Mouse (Mus musculus): ENCODE measurements around the gene Atp6v1d. TPM values are rescaled to one million over a fixed set of nuclear protein-coding genes. Genes with fewer than 3 reads are reported as not detected.

Gene Atp6v1d
- total and polyA plus RNA-seq, 3 experiments: 28.4 to 74.0 (median 65.6) TPM

DNA sequence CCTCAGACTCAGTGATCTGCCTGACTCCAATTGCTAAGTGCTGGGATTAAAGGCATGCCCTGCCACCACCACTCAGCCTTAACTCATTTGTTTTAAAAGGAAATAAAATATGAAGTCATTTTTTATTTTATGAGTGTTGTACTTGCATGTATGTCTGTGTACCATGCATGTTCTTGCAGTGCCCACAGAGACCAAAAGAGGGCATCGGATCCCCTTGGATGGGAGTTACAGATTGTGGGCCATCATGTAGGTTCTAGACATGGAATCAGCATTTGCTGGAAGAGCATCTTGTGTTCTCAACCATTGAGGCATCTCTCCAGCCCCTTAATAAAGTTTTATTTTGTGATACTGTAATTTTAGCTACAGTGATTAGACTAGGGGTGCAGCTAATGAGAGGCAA, 4.0 kb upstream of the Atp6v1d start:
- Histone ChIP-seq H3K9me3 (replicated peaks; ENCODE audit: low read length) (no peaks in the 10 kb centered on the region), H3K36me3 (replicated peaks in 1 of 2; ENCODE audit: control insufficient read depth in 1 of 2, insufficient read depth in 1 of 2, low read length in 1 of 2) (peaks cover 22 to 52% of the 10 kb centered on the region in 2 experiments), H3K9ac (ENCODE audit: insufficient read depth, low read depth) (no peak overlapping the region), H3K4me3 (replicated peaks in 1 of 3; ENCODE audit: low read depth in 2 of 3, low read length in 2 of 3, poor library complexity in 1 of 3) (no peak overlapping the region), H3K4me2 (ENCODE audit: insufficient read depth, low read depth, poor library complexity, severe bottlenecking) (no peak overlapping the region), H3K4me1 (ENCODE audit: control insufficient read depth in 1 of 2, insufficient read depth in 2 of 2) (peaks cover 2 to 27% of the 10 kb centered on the region in 2 experiments; a peak in 2 of 4 replicates), H3K27me3 (replicated peaks) (no peaks in the 10 kb centered on the region), H3K27ac (ENCODE audit: insufficient read depth, low read depth) (no peak overlapping the region), H3K79me2 (replicated peaks; ENCODE audit: control insufficient read depth, extremely low read depth, insufficient read depth, poor library complexity, severe bottlenecking) (peaks cover 67% of the 10 kb centered on the region)
- peak; percentile 42 for DNase-seq (ENCODE audit: extremely low read depth)
- in situ Hi-C loops (cut with MboI; ENCODE audit: low pct_ligation_motif_present, low pct_unique_long_range_greater_than_20kb, low sequenced_read_pairs): loop anchor here (25.0 kb wide), 1 partner anchor 653 kb away; no protein-coding TSS in a partner anchor
- dilution Hi-C loops (cut with MboI; ENCODE audit: extremely low pct_ligation_motif_present, extremely low pct_unique_long_range_greater_than_20kb, low sequenced_read_pairs): no loop called here
- peak in 1 of 2 experiments; percentile 40; a peak in 2 of 4 replicates for TF ChIP-seq CTCF (conservative IDR thresholded peaks at IDR 0.05 in 1 of 2, IDR thresholded peaks at IDR 0.05 in 1 of 2; ENCODE audit: low read depth in 2 of 2, low read length in 2 of 2)
- no peak for TF ChIP-seq HCFC1 (IDR thresholded peaks at IDR 0.05; ENCODE audit: low read depth, low read length)

DNA sequence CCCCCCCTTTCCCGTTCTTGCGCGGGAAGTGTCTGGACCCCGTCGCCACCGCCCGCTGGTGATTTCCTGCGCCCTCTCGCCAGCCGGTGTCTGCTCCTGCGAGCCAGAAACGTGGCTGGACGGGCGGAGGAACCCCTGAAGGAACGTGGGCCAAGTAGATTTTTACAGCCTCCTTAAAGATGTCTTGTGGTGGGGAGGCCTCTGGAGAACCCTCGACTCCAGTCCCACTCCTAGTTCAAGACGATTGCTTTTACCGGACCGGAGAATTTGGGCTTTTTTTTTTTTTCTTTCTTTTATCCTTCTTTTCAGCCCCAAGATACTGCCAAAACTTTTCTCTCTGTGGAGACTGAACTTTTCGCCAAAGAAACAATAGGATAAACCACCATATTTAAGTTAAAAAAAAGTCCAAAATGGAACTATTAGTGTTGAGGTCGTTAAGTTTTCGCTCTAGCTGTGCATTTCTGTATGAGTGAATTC, 854 bp upstream of the Atp6v1d start:
- in situ Hi-C loops (cut with MboI; ENCODE audit: low pct_ligation_motif_present, low pct_unique_long_range_greater_than_20kb, low sequenced_read_pairs): loop anchor here (25.0 kb wide), 1 partner anchor 650 kb away; no protein-coding TSS in a partner anchor
- Histone ChIP-seq H3K4me1 (ENCODE audit: control insufficient read depth in 1 of 2, insufficient read depth in 2 of 2) (peaks cover 7 to 45% of the 10 kb centered on the region in 2 experiments; a peak in 3 of 4 replicates), H3K4me3 (replicated peaks in 1 of 3; ENCODE audit: low read depth in 2 of 3, low read length in 2 of 3, poor library complexity in 1 of 3) (peak overlapping the region; percentile 73 to 92 (median 85)), H3K4me2 (ENCODE audit: insufficient read depth, low read depth, poor library complexity, severe bottlenecking) (no peak overlapping the region), H3K9me3 (replicated peaks; ENCODE audit: low read length) (no peaks in the 10 kb centered on the region), H3K9ac (ENCODE audit: insufficient read depth, low read depth) (peak overlapping the region; percentile 70), H3K36me3 (replicated peaks in 1 of 2; ENCODE audit: control insufficient read depth in 1 of 2, insufficient read depth in 1 of 2, low read length in 1 of 2) (peaks cover 7 to 34% of the 10 kb centered on the region in 2 experiments), H3K27me3 (replicated peaks) (no peaks in the 10 kb centered on the region), H3K79me2 (replicated peaks; ENCODE audit: control insufficient read depth, extremely low read depth, insufficient read depth, poor library complexity, severe bottlenecking) (peaks cover 55% of the 10 kb centered on the region), H3K27ac (ENCODE audit: insufficient read depth, low read depth) (peak overlapping the region; percentile 36)
- no peak for DNase-seq (ENCODE audit: extremely low read depth)
- no peak for TF ChIP-seq RAD21 (IDR thresholded peaks at IDR 0.05; ENCODE audit: low read depth, low read length)
- TF ChIP-seq MAX (IDR thresholded peaks at IDR 0.05; ENCODE audit: low read length): peak; percentile 1; the same call in 1 of the 2 replicates
- dilution Hi-C loops (cut with MboI; ENCODE audit: extremely low pct_ligation_motif_present, extremely low pct_unique_long_range_greater_than_20kb, low sequenced_read_pairs): no loop called here

DNA sequence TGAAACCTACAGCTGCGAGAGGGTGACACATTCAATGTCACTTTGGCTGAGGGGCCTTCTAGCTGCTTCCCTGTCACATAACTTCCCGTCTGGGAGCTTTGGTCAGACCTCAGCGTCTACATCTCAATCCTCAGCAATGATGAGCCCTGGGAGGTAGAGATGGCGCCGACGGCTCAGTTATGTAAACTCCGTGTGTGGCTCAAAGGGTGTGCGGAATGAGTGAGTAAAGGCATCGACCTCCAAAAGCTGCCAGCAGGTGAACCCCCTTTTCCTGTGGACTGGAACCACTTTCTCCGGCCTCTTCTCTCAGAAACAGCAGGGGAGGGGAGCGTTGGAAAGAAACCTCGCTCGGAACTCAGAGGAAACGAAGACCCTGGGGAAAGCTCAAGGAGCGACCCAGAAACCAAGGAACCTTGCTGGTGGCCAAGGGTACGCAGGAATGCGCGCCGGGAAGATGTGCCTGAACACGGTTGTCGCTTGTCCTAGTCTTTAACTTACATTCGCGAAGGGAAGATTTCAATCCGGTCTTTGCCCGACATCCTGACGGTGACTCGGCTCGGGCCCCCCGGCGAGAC, 430 bp downstream of the Atp6v1d start:
- Histone ChIP-seq H3K4me1 (ENCODE audit: control insufficient read depth in 1 of 2, insufficient read depth in 2 of 2) (peaks cover 7 to 44% of the 10 kb centered on the region in 2 experiments; a peak in 3 of 4 replicates), H3K4me3 (replicated peaks in 1 of 3; ENCODE audit: low read depth in 2 of 3, low read length in 2 of 3, poor library complexity in 1 of 3) (peak overlapping the region; percentile 74 to 85 (median 82)), H3K4me2 (ENCODE audit: insufficient read depth, low read depth, poor library complexity, severe bottlenecking) (peak overlapping the region; percentile 74), H3K79me2 (replicated peaks; ENCODE audit: control insufficient read depth, extremely low read depth, insufficient read depth, poor library complexity, severe bottlenecking) (peaks cover 49% of the 10 kb centered on the region), H3K27ac (ENCODE audit: insufficient read depth, low read depth) (no peak overlapping the region), H3K27me3 (replicated peaks) (no peaks in the 10 kb centered on the region), H3K9ac (ENCODE audit: insufficient read depth, low read depth) (peak overlapping the region; percentile 85), H3K36me3 (replicated peaks in 1 of 2; ENCODE audit: control insufficient read depth in 1 of 2, insufficient read depth in 1 of 2, low read length in 1 of 2) (peaks cover 4 to 32% of the 10 kb centered on the region in 2 experiments), H3K9me3 (replicated peaks; ENCODE audit: low read length) (no peaks in the 10 kb centered on the region)
- in situ Hi-C loops (cut with MboI; ENCODE audit: low pct_ligation_motif_present, low pct_unique_long_range_greater_than_20kb, low sequenced_read_pairs): loop anchor here (25.0 kb wide), 1 partner anchor 649 kb away; no protein-coding TSS in a partner anchor
- dilution Hi-C loops (cut with MboI; ENCODE audit: extremely low pct_ligation_motif_present, extremely low pct_unique_long_range_greater_than_20kb, low sequenced_read_pairs): no loop called here
- DNase-seq (ENCODE audit: extremely low read depth): peak; percentile 41
- TF ChIP-seq USF2 (conservative IDR thresholded peaks at IDR 0.05; ENCODE audit: low read depth, low read length) (no peak), MAX (IDR thresholded peaks at IDR 0.05; ENCODE audit: low read length) (peak; percentile 12; the same call in 1 of the 2 replicates), ZMIZ1 (IDR thresholded peaks at IDR 0.05; ENCODE audit: low read depth, low read length) (0 out of 2 replicates have a peak, but pooled peaks have one; percentile 40), POLR2A (IDR thresholded peaks at IDR 0.05; ENCODE audit: low read depth, low read length) (peak; percentile 44), EP300 (IDR thresholded peaks at IDR 0.05; ENCODE audit: low read length) (no peak), GABPA (IDR thresholded peaks at IDR 0.05; ENCODE audit: insufficient replicate concordance, low read depth, low read length) (no peak), ELF1 (IDR thresholded peaks at IDR 0.05; ENCODE audit: low read depth, low read length) (no peak), JUN (IDR thresholded peaks at IDR 0.05; ENCODE audit: insufficient read depth, low read depth, low read length) (no peak), MXI1 (IDR thresholded peaks at IDR 0.05; ENCODE audit: low read depth, low read length) (0 out of 2 replicates have a peak, but pooled peaks have one; percentile 28), NELFE (IDR thresholded peaks at IDR 0.05; ENCODE audit: low read depth, low read length) (0 out of 2 replicates have a peak, but pooled peaks have one; percentile 45)
